Mouse (Mus musculus) heart, postnatal 36 days (tissue): ENCODE data around the gene Zbtb9. TPM values are rescaled to one million over a fixed set of nuclear protein-coding genes. Genes with fewer than 3 reads are reported as not detected.

ENCODE experiments used
- microRNA-seq, 2 experiments: library from miRNA; unstranded; fragments of <30 nt; microRNA quantifications; one replicate each; pipeline ENCODE4 v1.2.0; 2021; ENCODE audit warnings: borderline number of aligned reads in 2 of 2
- total RNA-seq, 2 experiments: library from RNA; stranded (reverse); gene quantifications; 2 replicates each; pipeline ENCODE4 v1.2.3; 2021

Zbtb9 gene
- total RNA-seq, 2 experiments from 2014 or later, result 2.1 to 2.6 TPM

Small RNA genes lying within 50 kb of the gene (microRNA-seq; reads per million reads assigned to microRNA genes)
- 0 to 0.67 reads per million in 2 experiments for gene Mir3083
- gene Mir6968, result 0.67 to 1.4 reads per million in 2 experiments

Other genes with a start within 250 kb of the Zbtb9 start
- gene Bnip1, start 192.1 kb upstream of the Zbtb9 start, total RNA-seq, result 10 to 100 TPM; 24.5 to 27.2 TPM
- 10 to 100 TPM; 80.7 TPM for gene Nkx2-5, start 128.2 kb upstream of the Zbtb9 start, total RNA-seq
- gene Kifc5b, start 56.1 kb upstream of the Zbtb9 start, total RNA-seq, result under 1 TPM; 0.44 to 0.95 TPM
- gene Phf1, start 40.1 kb upstream of the Zbtb9 start, total RNA-seq, result 10 to 100 TPM; 13.9 to 14.5 TPM
- gene Cuta, start 33.6 kb upstream of the Zbtb9 start, total RNA-seq, result 10 to 100 TPM; 86.2 to 90.3 TPM
- gene Syngap1, start 31.9 kb upstream of the Zbtb9 start, total RNA-seq, result 1 to 10 TPM; 4.1 to 6.4 TPM
- 10 to 100 TPM; 20.0 to 21.2 TPM for gene Bak1, start 55.8 kb downstream of the Zbtb9 start, total RNA-seq
- 1 to 10 TPM; 5.3 to 6.7 TPM for gene Itpr3, start 84.1 kb downstream of the Zbtb9 start, total RNA-seq
- 100 to 1,000 TPM; 291 to 337 TPM for gene Uqcc2, start 160.7 kb downstream of the Zbtb9 start, total RNA-seq
- gene Ip6k3, start 194.6 kb downstream of the Zbtb9 start, total RNA-seq, result 1 to 10 TPM; 4.7 to 7.9 TPM
- gene Lemd2, start 231.3 kb downstream of the Zbtb9 start, total RNA-seq, result 10 to 100 TPM; 29.0 to 29.1 TPM